Mouse (Mus musculus) limb, embryonic 15.5 days (tissue): ENCODE measurements around the gene Frg2f1. TPM values are rescaled to one million over a fixed set of nuclear protein-coding genes. Genes with fewer than 3 reads are reported as not detected.

Experiments used
- ATAC-seq: fragments of 200-750 bp; cut with Nextera tagmentation; 2 replicates; pipeline ENCODE4 v1.8.0; 2017; ENCODE audit warnings: low read depth, moderate TSS enrichment; ENCODE audit not compliant: insufficient number of reproducible peaks, low FRiP score, low TSS enrichment
- H3K27ac ChIP-seq: fragments of 300-500 bp; sonication (generic); 2 replicates; pipeline ENCODE4 v1.5.1; 2015; ENCODE audit warnings: moderate library complexity, mild to moderate bottlenecking, inconsistent platforms
- H3K27me3 ChIP-seq: fragments of 300-500 bp; sonication (generic); 2 replicates; pipeline ENCODE4 v1.6.1; 2015; ENCODE audit warnings: inconsistent platforms
- H3K36me3 ChIP-seq: fragments of 300-500 bp; sonication (generic); 2 replicates; pipeline ENCODE4 v1.6.1; 2015; ENCODE audit warnings: inconsistent platforms
- H3K4me1 ChIP-seq: fragments of 300-500 bp; sonication (generic); 2 replicates; pipeline ENCODE4 v1.6.1; 2015; ENCODE audit warnings: inconsistent platforms
- H3K4me2 ChIP-seq: fragments of 300-500 bp; sonication (generic); 2 replicates; pipeline ENCODE4 v1.6.1; 2015; ENCODE audit warnings: mild to moderate bottlenecking, inconsistent platforms
- H3K4me3 ChIP-seq: fragments of 300-500 bp; sonication (generic); 2 replicates; pipeline ENCODE4 v1.5.1; 2015; ENCODE audit warnings: mild to moderate bottlenecking, inconsistent platforms
- H3K9ac ChIP-seq: fragments of 300-500 bp; sonication (generic); 2 replicates; pipeline ENCODE4 v1.6.1; 2015; ENCODE audit warnings: inconsistent platforms
- H3K9me3 ChIP-seq: fragments of 300-500 bp; sonication (generic); 2 replicates; pipeline ENCODE4 v1.6.1; 2016; ENCODE audit warnings: inconsistent platforms
- WGBS: fragments of 180-500 bp; shearing (Covaris S2); methylation state at CpG from one replicate; pipeline ENCODE4 v1.1.7; 2015; 5-methylcytosine and 5-hydroxymethylcytosine counted together
- polyA plus RNA-seq: library from polyadenylated mRNA; unstranded; fragments of >200 nt; fragmentation: Nextera tagmentation; extraction: Ambion mirVana; gene quantifications from 2 replicates; pipeline ENCODE4 v1.2.1, GENCODE M21; 2015

The Frg2f1 gene
- polyA plus RNA-seq, 1 experiment from 2014 or later = 4.6 TPM

GRCm38 (mm10) chr4:119490806-119491205 is 48.5 kb downstream of the Frg2f1 start:
- Histone ChIP-seq H3K4me1 (peaks cover 9% of the 10 kb centered on the region), H3K27me3 (peaks cover 26% of the 10 kb centered on the region), H3K4me2 (no peak overlapping the region), H3K9me3 (no peaks in the 10 kb centered on the region), H3K9ac (no peak overlapping the region), H3K4me3 (no peak overlapping the region), H3K27ac (no peak overlapping the region), H3K36me3 (no peaks in the 10 kb centered on the region)
- ATAC-seq = no peak
- 76% methylated on average over 3 of the region's 3 CpGs for WGBS

GRCm38 (mm10) chr4:119489666-119490065 is 49.7 kb downstream of the Frg2f1 start:
- 83% methylated on average over 10 of the region's 10 CpGs for WGBS
- Histone ChIP-seq H3K9ac (no peak overlapping the region), H3K27me3 (peaks cover 26% of the 10 kb centered on the region), H3K4me3 (no peak overlapping the region), H3K27ac (no peak overlapping the region), H3K4me1 (peaks cover 9% of the 10 kb centered on the region), H3K9me3 (no peaks in the 10 kb centered on the region), H3K36me3 (no peaks in the 10 kb centered on the region), H3K4me2 (no peak overlapping the region)
- ATAC-seq = no peak

GRCm38 (mm10) chr4:119484882-119485281 is 54.4 kb downstream of the Frg2f1 start:
- Histone ChIP-seq H3K27me3 (no peaks in the 10 kb centered on the region), H3K27ac (no peak overlapping the region), H3K4me2 (no peak overlapping the region), H3K9ac (no peak overlapping the region), H3K4me1 (no peaks in the 10 kb centered on the region), H3K4me3 (no peak overlapping the region), H3K9me3 (no peaks in the 10 kb centered on the region), H3K36me3 (no peaks in the 10 kb centered on the region)
- no peak for ATAC-seq
- WGBS = 66% methylated on average over 7 of the region's 7 CpGs

- Histone ChIP-seq H3K9me3 (no peaks in the 10 kb centered on the region), H3K4me2 (no peak overlapping the region), H3K9ac (no peak overlapping the region), H3K4me1 (no peaks in the 10 kb centered on the region), H3K4me3 (no peak overlapping the region), H3K36me3 (no peaks in the 10 kb centered on the region), H3K27me3 (no peaks in the 10 kb centered on the region), H3K27ac (no peak overlapping the region)
- WGBS = 58% methylated on average over 9 of the region's 9 CpGs
- ATAC-seq = no peak
Measured at GRCm38 (mm10) chr4:119483051-119483450, 56.3 kb downstream of the Frg2f1 start.

Other genes starting within 250 kb of the Frg2f1 start
- gene Ybx1, start 244.9 kb downstream of the Frg2f1 start, polyA plus RNA-seq = 488 and 527 TPM in 2 replicates
- gene Ppih, start 219.0 kb downstream of the Frg2f1 start, polyA plus RNA-seq = 72.6 and 74.8 TPM in 2 replicates
- 3.1 and 5.8 TPM in 2 replicates for gene Ccdc30, start 124.0 kb downstream of the Frg2f1 start, polyA plus RNA-seq
- gene Ppcs, start 117.1 kb downstream of the Frg2f1 start, polyA plus RNA-seq = 26.6 and 29.2 TPM in 2 replicates
- gene Zmynd12, start 116.7 kb downstream of the Frg2f1 start, polyA plus RNA-seq = 0.10 and 0.27 TPM in 2 replicates
- 0.42 and 0.56 TPM in 2 replicates for gene Rimkla, start 46.9 kb downstream of the Frg2f1 start, polyA plus RNA-seq
- 22.2 and 26.7 TPM in 2 replicates for gene Foxj3, start 2.5 kb downstream of the Frg2f1 start, polyA plus RNA-seq
- gene Guca2a, start 98.2 kb upstream of the Frg2f1 start, polyA plus RNA-seq = not detected in 2 replicates
- gene Guca2b, start 119.4 kb upstream of the Frg2f1 start, polyA plus RNA-seq = not detected in 2 replicates
- 3.2 and 4.1 TPM in 2 replicates for gene Hivep3, start 194.3 kb upstream of the Frg2f1 start, polyA plus RNA-seq